Mouse (Mus musculus): ENCODE results near the gene Gm10491.
A peak's percentile ranks its signal among the peaks of the same experiment; 100 is the strongest.

Gene Gm10491

DNA sequence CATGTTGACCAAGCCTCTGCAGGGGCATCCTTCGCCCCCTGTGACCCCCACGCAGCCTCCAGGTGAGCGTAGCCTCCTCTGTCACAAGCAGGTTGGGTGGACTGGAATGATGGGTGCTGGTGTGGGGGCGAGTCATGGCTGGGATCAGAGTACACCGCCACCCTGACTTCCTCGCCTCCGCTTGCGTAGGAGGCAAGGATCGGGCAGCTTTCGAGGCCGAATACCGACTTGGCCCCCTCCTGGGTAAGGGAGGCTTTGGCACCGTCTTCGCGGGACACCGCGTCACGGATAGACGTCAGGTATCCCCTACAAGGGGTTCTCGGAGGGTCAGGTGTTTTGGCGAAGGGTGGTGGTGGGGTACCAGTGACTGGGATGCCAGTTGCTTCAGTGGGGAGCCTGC is 29.1 kb downstream of the Gm10491 start:
- DNase-seq = peak; percentile 5

- peak; percentile 88 for DNase-seq
Measured at GRCm38 (mm10) chrX:7878007-7878419, 29.6 kb downstream of the Gm10491 start, which contains the start of gene Pim2. Pim2 (plus strand) TSS chrX:7878262.

DNA sequence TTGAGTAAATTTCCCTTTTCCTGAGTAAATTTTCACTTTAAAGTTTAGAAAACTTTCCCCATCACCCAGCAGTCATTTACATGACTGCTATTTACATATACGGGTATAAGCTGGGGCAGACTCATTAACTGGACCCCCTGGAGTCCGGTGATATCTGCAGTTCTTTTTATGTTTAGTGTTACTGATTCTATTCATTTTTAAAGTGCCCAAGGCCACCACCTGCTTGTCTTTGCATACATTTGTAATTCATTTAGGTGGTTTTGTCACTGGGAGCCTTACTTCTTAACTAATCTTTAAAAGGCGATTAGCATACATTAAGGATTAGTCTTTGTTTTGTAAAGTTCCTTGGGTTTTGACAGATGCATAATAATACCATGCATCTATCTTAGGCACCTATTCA is 37.8 kb downstream of the Gm10491 start:
- DNase-seq = no peak

- no peak for DNase-seq
Measured at GRCm38 (mm10) chrX:7868506-7868905, 39.1 kb downstream of the Gm10491 start.

DNA sequence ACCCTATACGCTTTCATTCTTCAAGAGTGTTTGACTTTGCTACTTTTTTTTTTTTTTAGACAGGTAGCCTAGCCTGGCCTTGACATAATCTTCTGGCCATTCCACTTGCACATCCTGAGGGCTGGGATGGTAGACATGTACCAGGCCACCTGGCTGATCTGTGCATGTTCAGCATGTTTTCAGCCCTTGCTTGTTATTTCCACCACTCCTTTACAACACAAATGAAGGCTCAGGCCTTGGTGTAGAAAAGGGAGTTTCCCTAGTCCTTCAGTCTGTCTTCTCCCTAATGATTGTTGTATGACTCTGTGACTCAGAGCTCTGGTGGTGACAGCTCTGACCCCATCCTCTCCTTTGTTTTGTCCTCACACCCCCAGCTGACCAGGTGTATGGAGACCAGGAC is 40.5 kb downstream of the Gm10491 start:
- no peak for DNase-seq

- DNase-seq = no peak
Measured at GRCm38 (mm10) chrX:7865786-7866185, 41.8 kb downstream of the Gm10491 start.

DNA sequence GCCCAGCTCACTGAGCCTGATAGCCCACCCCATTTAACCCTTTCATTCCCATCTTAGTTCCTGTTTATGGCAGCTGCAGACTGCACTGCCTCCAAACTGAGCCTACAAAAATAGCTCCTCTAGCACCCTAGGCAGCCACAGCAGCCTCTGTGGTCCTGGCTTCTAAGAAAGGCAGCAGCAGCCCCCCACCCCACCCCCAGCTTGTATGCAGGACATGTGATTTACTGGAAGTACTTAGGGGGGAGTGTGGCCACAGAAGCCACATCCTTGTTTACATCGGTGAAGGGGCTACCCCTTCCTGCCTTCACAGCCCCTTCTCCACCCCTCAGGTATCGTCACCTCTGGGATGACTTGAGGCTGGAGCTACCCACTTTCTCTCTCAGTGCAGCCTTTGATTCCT is 42.3 kb downstream of the Gm10491 start:
- no peak for DNase-seq

DNA sequence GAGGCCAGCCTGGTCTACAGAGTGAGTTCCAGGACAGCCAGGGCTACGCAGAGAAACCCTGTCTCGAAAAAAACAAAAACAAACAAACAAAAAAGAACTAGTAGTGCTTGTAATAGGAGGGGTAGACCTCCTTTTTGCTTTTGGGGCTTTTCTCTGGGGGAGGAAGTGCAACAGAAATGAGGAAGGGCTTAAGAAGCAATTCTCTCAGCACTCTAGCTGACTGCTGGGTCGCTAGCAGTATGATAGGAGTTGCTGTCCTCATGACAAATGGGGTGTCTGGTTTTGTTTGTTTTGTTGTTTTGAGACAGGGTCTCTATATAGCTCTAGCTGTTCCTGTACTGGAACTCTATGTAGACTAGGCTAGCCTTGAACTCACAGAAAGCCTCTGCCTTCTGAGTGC is 43.1 kb downstream of the Gm10491 start:
- DNase-seq = no peak

DNA sequence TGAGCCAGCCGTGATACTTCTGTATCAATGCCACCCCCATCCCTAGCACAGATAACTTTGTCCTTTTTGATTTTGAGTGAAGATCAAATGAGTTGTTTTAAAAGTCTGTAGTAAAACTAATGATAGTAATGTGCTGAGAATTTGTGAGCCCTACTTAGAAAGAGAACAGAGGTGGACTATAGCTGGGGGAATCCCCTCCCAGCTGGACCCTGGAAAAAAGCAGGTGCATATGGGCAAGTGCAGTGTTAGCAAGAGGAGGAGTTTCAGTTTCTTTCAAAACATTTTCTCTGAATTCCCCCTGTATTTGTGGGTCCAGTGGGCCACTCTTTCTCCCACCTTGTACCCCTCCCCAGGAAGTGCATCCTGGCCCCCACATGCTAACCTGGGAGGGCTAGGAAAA is 44.5 kb downstream of the Gm10491 start:
- DNase-seq = no peak

- no peak for DNase-seq
Measured at GRCm38 (mm10) chrX:7859191-7859753, 48.4 kb downstream of the Gm10491 start.

Data from embryo, embryonic 11 days (tissue).